Mouse (Mus musculus): ENCODE measurements around the gene Ada.

GRCm38 (mm10) chr2:163676745-163677144, 73.3 kb downstream of the Ada start:
- no peak for TF ChIP-seq CTCF (IDR thresholded peaks at IDR 0.05; ENCODE audit: low read depth)
- TF ChIP-seq EP300 (IDR thresholded peaks at IDR 0.05; ENCODE audit: low read depth): no peak
